Mouse (Mus musculus): ENCODE data around the gene A030005L19Rik. TPM values are rescaled to one million over a fixed set of nuclear protein-coding genes. Genes with fewer than 3 reads are reported as not detected.
"Not testable (repeated sequence)": the region's sequence is repeated elsewhere in the genome, so short reads cannot be mapped to it uniquely, and the experiment has no call there.

The A030005L19Rik gene
- polyA plus RNA-seq, 1 experiment from 2014 or later: not detected

GRCm38 (mm10) chr1:82905886-82906285 lies 7.2 kb upstream of the A030005L19Rik start:
- DNase-seq (ENCODE audit: low spot score) (no peak), ATAC-seq (no peak)
- Histone ChIP-seq H3K27me3 (replicated peaks; ENCODE audit: insufficient read depth, low read length) (no peaks in the 10 kb centered on the region), H3K9ac (replicated peaks; ENCODE audit: low read depth) (no peak overlapping the region), H3K4me3 (ENCODE audit: low read depth, low read length) (no peak overlapping the region), H3K4me1 (ENCODE audit: insufficient read depth, low read depth, low read length) (no peaks in the 10 kb centered on the region), H3K36me3 (ENCODE audit: insufficient read depth, low read length) (0 out of 2 replicates have a peak, but pooled peaks cover 6% of the 10 kb centered on the region), H3K4me2 (replicated peaks; ENCODE audit: low read depth, low read length) (no peak overlapping the region), H3K9me3 (ENCODE audit: low read length) (no peaks in the 10 kb centered on the region), H3K27ac (ENCODE audit: low read length) (no peak overlapping the region)
- 76% methylated on average over 3 of the region's 3 CpGs for WGBS
- no peak for TF ChIP-seq EP300 (IDR thresholded peaks at IDR 0.05)
- no peak for TF ChIP-seq CTCF (IDR thresholded peaks at IDR 0.05)

GRCm38 (mm10) chr1:82913434-82913833 lies 309 bp downstream of the A030005L19Rik start:
- H3K9me3 ChIP-seq (ENCODE audit: low read length); DNase-seq (ENCODE audit: low spot score); H3K27me3 ChIP-seq (replicated peaks; ENCODE audit: insufficient read depth, low read length); H3K27ac ChIP-seq (ENCODE audit: low read length); H3K4me1 ChIP-seq (ENCODE audit: insufficient read depth, low read depth, low read length); H3K36me3 ChIP-seq (ENCODE audit: insufficient read depth, low read length); ATAC-seq; H3K4me2 ChIP-seq (replicated peaks; ENCODE audit: low read depth, low read length); H3K4me3 ChIP-seq (ENCODE audit: low read depth, low read length); H3K9ac ChIP-seq (replicated peaks; ENCODE audit: low read depth): not testable (repeated sequence)
- WGBS: 96% methylated on average over 5 of the region's 5 CpGs

- H3K9me3 ChIP-seq (ENCODE audit: low read length): no peaks in the 10 kb centered on the region
- H3K4me3 ChIP-seq (ENCODE audit: low read depth, low read length): no peak within 1 kb of the TSS
- no peak within 1 kb of the TSS for H3K4me2 ChIP-seq (replicated peaks; ENCODE audit: low read depth, low read length)
- H3K36me3 ChIP-seq (ENCODE audit: insufficient read depth, low read length): no peaks in the 10 kb centered on the region
- 61% methylated on average over 6 of the region's 6 CpGs for WGBS
- no peak within 1 kb of the TSS for H3K9ac ChIP-seq (replicated peaks; ENCODE audit: low read depth)
- peak; percentile 14 for DNase-seq (ENCODE audit: low spot score)
- H3K27me3 ChIP-seq (replicated peaks; ENCODE audit: insufficient read depth, low read length): no peaks in the 10 kb centered on the region
- TF ChIP-seq CTCF (IDR thresholded peaks at IDR 0.05) (no peak; the same call in 1 of the 2 replicates), EP300 (IDR thresholded peaks at IDR 0.05) (no peak)
- H3K4me1 ChIP-seq (ENCODE audit: insufficient read depth, low read depth, low read length): no peaks in the 10 kb centered on the region
- H3K27ac ChIP-seq (ENCODE audit: low read length): no peak within 1 kb of the TSS
- ATAC-seq: peak; percentile 50; the same call in 1 of the 2 replicates
Observed at GRCm38 (mm10) chr1:82924650-82925049, 11.5 kb downstream of the A030005L19Rik start, which contains the start of gene A030014E15Rik. Gene A030014E15Rik (plus strand): TSS chr1:82924917.

- not testable (repeated sequence) for DNase-seq (ENCODE audit: low spot score)
Observed at GRCm38 (mm10) chr1:82930558-82930957, 17.4 kb downstream of the A030005L19Rik start.

GRCm38 (mm10) chr1:82931326-82931725 lies 18.2 kb downstream of the A030005L19Rik start, which contains the start of gene Gm6217:
Gene Gm6217 (minus strand): TSS chr1:82931399.
- H3K36me3 ChIP-seq (ENCODE audit: insufficient read depth, low read length); H3K4me3 ChIP-seq (ENCODE audit: low read depth, low read length); H3K9ac ChIP-seq (replicated peaks; ENCODE audit: low read depth); H3K4me2 ChIP-seq (replicated peaks; ENCODE audit: low read depth, low read length); DNase-seq (ENCODE audit: low spot score); H3K27me3 ChIP-seq (replicated peaks; ENCODE audit: insufficient read depth, low read length); H3K9me3 ChIP-seq (ENCODE audit: low read length); H3K4me1 ChIP-seq (ENCODE audit: insufficient read depth, low read depth, low read length); H3K27ac ChIP-seq (ENCODE audit: low read length): not testable (repeated sequence)
- WGBS: no CpG with 5 or more reads among the region's 6 CpGs
- peak; percentile 53; the same call in 1 of the 2 replicates for ATAC-seq

More at GRCm38 (mm10) chr1:82930558-82930957, 17.4 kb downstream of the A030005L19Rik start:
- WGBS: 59% methylated on average over 1 of the region's 3 CpGs
- not testable (repeated sequence) for H3K27me3 ChIP-seq (replicated peaks; ENCODE audit: insufficient read depth, low read length); H3K4me3 ChIP-seq (ENCODE audit: low read depth, low read length); H3K4me1 ChIP-seq (ENCODE audit: insufficient read depth, low read depth, low read length); H3K36me3 ChIP-seq (ENCODE audit: insufficient read depth, low read length); H3K4me2 ChIP-seq (replicated peaks; ENCODE audit: low read depth, low read length); H3K9me3 ChIP-seq (ENCODE audit: low read length); H3K27ac ChIP-seq (ENCODE audit: low read length); H3K9ac ChIP-seq (replicated peaks; ENCODE audit: low read depth)
- ATAC-seq: peak; percentile 68

GRCm38 (mm10) chr1:82938666-82939065 lies 25.5 kb downstream of the A030005L19Rik start:
- ATAC-seq (no peak), DNase-seq (ENCODE audit: low spot score) (no peak)
- Histone ChIP-seq H3K9me3 (ENCODE audit: low read length) (no peaks in the 10 kb centered on the region), H3K4me2 (replicated peaks; ENCODE audit: low read depth, low read length) (no peak overlapping the region), H3K9ac (replicated peaks; ENCODE audit: low read depth) (no peak overlapping the region), H3K27me3 (replicated peaks; ENCODE audit: insufficient read depth, low read length) (no peaks in the 10 kb centered on the region), H3K36me3 (ENCODE audit: insufficient read depth, low read length) (no peaks in the 10 kb centered on the region), H3K4me3 (ENCODE audit: low read depth, low read length) (no peak overlapping the region), H3K27ac (ENCODE audit: low read length) (no peak overlapping the region), H3K4me1 (ENCODE audit: insufficient read depth, low read depth, low read length) (no peaks in the 10 kb centered on the region)
- TF ChIP-seq EP300 (IDR thresholded peaks at IDR 0.05) (no peak), CTCF (IDR thresholded peaks at IDR 0.05) (no peak)
- WGBS: 92% methylated on average over 5 of the region's 5 CpGs

- H3K9me3 ChIP-seq (ENCODE audit: low read length); H3K27ac ChIP-seq (ENCODE audit: low read length); H3K27me3 ChIP-seq (replicated peaks; ENCODE audit: insufficient read depth, low read length); H3K4me2 ChIP-seq (replicated peaks; ENCODE audit: low read depth, low read length); H3K4me3 ChIP-seq (ENCODE audit: low read depth, low read length); H3K4me1 ChIP-seq (ENCODE audit: insufficient read depth, low read depth, low read length); H3K9ac ChIP-seq (replicated peaks; ENCODE audit: low read depth); H3K36me3 ChIP-seq (ENCODE audit: insufficient read depth, low read length): not testable (repeated sequence)
- 34% methylated on average over 1 of the region's 2 CpGs for WGBS
- ATAC-seq (peak; percentile 90), DNase-seq (ENCODE audit: low spot score) (peak; percentile 77)
- TF ChIP-seq EP300 (IDR thresholded peaks at IDR 0.05): peak; percentile 73
Observed at GRCm38 (mm10) chr1:82942505-82942904, 29.4 kb downstream of the A030005L19Rik start.

- ATAC-seq: peak; percentile 59
Observed at GRCm38 (mm10) chr1:82943295-82943694, 30.2 kb downstream of the A030005L19Rik start, which contains the start of gene A030003K21Rik. Gene A030003K21Rik (minus strand): TSS chr1:82943388.

More at GRCm38 (mm10) chr1:82943295-82943694, 30.2 kb downstream of the A030005L19Rik start, which contains the start of gene A030003K21Rik:
- not testable (repeated sequence) for H3K27ac ChIP-seq (ENCODE audit: low read length); H3K4me1 ChIP-seq (ENCODE audit: insufficient read depth, low read depth, low read length); H3K9me3 ChIP-seq (ENCODE audit: low read length); H3K27me3 ChIP-seq (replicated peaks; ENCODE audit: insufficient read depth, low read length); H3K36me3 ChIP-seq (ENCODE audit: insufficient read depth, low read length); H3K4me2 ChIP-seq (replicated peaks; ENCODE audit: low read depth, low read length); H3K9ac ChIP-seq (replicated peaks; ENCODE audit: low read depth); H3K4me3 ChIP-seq (ENCODE audit: low read depth, low read length); DNase-seq (ENCODE audit: low spot score)
- WGBS: no CpG with 5 or more reads among the region's 6 CpGs
